Mouse (Mus musculus) forebrain, postnatal 0 days (tissue): ENCODE results near the gene Hoxb5. TPM values are rescaled to one million over a fixed set of nuclear protein-coding genes. Genes with fewer than 3 reads are reported as not detected.

Experiments
- ATAC-seq: fragments of 200-750 bp; cut with Nextera tagmentation; 2 replicates; pipeline ENCODE4 v1.8.0; 2017; ENCODE audit warnings: mild to moderate bottlenecking, moderate library complexity
- DNase-seq: peaks from one replicate; pipeline ENCODE4 v3.0.0-alpha.2; 2015
- H3K27ac ChIP-seq: fragments of 300-500 bp; sonication (generic); 2 replicates; pipeline ENCODE4 v1.5.1; 2014; ENCODE audit warnings: low read depth, mild to moderate bottlenecking, antibody characterized with exemption, low read length, moderate library complexity, mixed read lengths
- H3K27me3 ChIP-seq: fragments of 300-500 bp; sonication (generic); 2 replicates; pipeline ENCODE4 v1.6.1; 2014; ENCODE audit warnings: mild to moderate bottlenecking, low read length, mixed read lengths; ENCODE audit not compliant: insufficient read depth
- H3K36me3 ChIP-seq: fragments of 300-500 bp; sonication (generic); 2 replicates; pipeline ENCODE4 v1.6.1; 2014; ENCODE audit warnings: mild to moderate bottlenecking, moderate library complexity; ENCODE audit not compliant: insufficient read depth
- H3K4me1 ChIP-seq: fragments of 300-500 bp; sonication (generic); 2 replicates; pipeline ENCODE4 v1.6.1; 2014; ENCODE audit warnings: antibody characterized with exemption; ENCODE audit not compliant: insufficient read depth
- H3K4me2 ChIP-seq: fragments of 300-500 bp; sonication (generic); 2 replicates; pipeline ENCODE4 v1.6.1; 2014; ENCODE audit warnings: low read depth, mild to moderate bottlenecking, moderate library complexity
- H3K4me3 ChIP-seq: fragments of 300-500 bp; sonication (generic); 2 replicates; pipeline ENCODE4 v1.5.1; 2014; ENCODE audit warnings: low read depth, low read length, mixed read lengths
- H3K9ac ChIP-seq: fragments of 300-500 bp; sonication (generic); 2 replicates; pipeline ENCODE4 v1.6.1; 2014; ENCODE audit warnings: mild to moderate bottlenecking
- H3K9me3 ChIP-seq: fragments of 300-500 bp; sonication (generic); 2 replicates; pipeline ENCODE4 v1.6.1; 2016; ENCODE audit warnings: low read length
- CTCF ChIP-seq: sonication (generic); IDR thresholded peaks from 2 replicates; pipeline ENCODE4 v1.5.1; 2016; ENCODE audit warnings: antibody characterized with exemption, control low read depth, low read depth
- WGBS: fragments of 180-500 bp; shearing (Covaris S2); extraction: QIAGEN DNeasy Blood & Tissue Kit; methylation state at CpG from one replicate; pipeline ENCODE4 v1.1.7; 2014; 5-methylcytosine and 5-hydroxymethylcytosine counted together
- polyA plus RNA-seq: library from polyadenylated mRNA; unstranded; fragments of >200 nt; fragmentation: Nextera tagmentation; extraction: Ambion mirVana; gene quantifications from 2 replicates; pipeline ENCODE4 v1.2.1, GENCODE M21; 2015
- total RNA-seq: library from RNA; depleted of rRNA; stranded (reverse); fragments of >200 nt; gene quantifications from 2 replicates; pipeline ENCODE4 v1.2.3, GENCODE M21; 2014; rRNA removed

The Hoxb5 gene
- not detected in 2 replicates for total RNA-seq
- not detected in 2 replicates for polyA plus RNA-seq

DNA sequence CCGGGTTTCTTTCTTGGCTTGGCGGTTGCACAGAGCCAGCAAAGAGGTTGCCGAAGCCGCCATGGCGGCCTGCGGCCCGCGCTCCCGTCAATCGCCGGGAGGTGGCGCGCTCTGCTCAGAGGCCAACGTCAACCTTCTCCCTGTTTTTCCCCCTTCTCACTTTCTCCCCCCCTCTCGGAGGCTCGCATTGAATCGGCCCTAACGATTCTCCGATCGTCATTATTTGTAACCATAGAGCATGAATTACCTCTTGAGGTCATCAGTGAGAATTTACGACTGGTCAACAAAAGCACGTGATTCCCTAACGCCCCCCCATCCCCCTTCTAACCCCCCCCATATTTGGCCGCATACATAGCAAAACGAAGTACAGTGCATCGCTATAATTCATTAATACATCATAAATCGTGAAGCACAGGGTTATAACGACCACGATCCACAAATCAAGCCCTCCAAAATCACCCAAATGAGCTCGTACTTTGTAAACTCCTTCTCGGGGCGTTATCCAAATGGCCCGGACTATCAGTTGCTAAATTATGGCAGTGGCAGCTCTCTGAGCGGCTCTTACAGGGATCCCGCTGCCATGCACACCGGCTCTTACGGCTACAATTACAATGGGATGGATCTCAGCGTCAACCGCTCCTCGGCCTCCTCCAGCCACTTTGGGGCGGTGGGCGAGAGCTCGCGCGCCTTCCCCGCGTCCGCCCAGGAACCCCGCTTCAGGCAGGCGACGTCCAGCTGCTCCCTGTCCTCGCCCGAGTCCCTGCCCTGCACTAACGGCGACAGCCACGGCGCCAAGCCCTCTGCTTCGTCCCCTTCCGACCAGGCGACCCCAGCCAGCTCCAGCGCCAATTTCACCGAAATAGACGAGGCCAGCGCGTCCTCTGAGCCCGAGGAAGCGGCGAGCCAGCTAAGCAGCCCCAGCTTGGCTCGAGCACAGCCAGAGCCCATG lies at the start of gene Hoxb5:
Hoxb5 (plus strand) TSS at position 186 of the 949 bp plus-strand sequence.
- Histone ChIP-seq H3K27me3 (peaks cover 100% of the 10 kb centered on the region), H3K4me3 (no peak within 1 kb of the TSS), H3K27ac (no peak within 1 kb of the TSS), H3K9me3 (no peaks in the 10 kb centered on the region), H3K4me2 (no peak within 1 kb of the TSS), H3K9ac (no peak within 1 kb of the TSS), H3K4me1 (no peaks in the 10 kb centered on the region), H3K36me3 (no peaks in the 10 kb centered on the region)
- 2% methylated on average over 69 of the region's 69 CpGs for WGBS
- no peak; the same call in 1 of the 2 replicates for ATAC-seq
- peak; percentile 85 for TF ChIP-seq CTCF
- DNase-seq: peak; percentile 75

DNA sequence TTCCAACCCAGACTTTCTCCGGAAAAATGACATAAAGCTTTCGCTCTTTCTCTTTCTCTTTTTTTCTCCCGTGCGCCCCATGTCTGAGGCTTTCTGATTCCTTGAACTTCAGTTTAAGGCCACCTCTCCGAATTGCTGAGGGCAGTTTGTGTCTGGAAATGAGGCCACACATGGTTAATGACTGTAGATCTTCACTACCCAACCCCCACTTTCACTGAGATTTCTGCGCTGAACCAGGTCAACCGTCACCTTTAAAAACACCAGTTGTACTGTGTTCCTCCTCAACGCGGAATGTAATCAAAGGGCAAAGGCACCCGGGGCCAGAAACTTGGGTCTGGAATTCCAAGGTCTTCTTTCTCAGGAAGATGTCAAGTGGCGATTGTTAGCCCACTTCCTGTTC lies 48.9 kb upstream of the Hoxb5 start:
- Histone ChIP-seq H3K36me3 (no peaks in the 10 kb centered on the region), H3K27me3 (peaks cover 97% of the 10 kb centered on the region), H3K9ac (no peak overlapping the region), H3K9me3 (no peaks in the 10 kb centered on the region), H3K4me2 (no peak overlapping the region), H3K27ac (no peak overlapping the region), H3K4me3 (no peak overlapping the region), H3K4me1 (no peaks in the 10 kb centered on the region)
- DNase-seq (no peak), ATAC-seq (no peak)
- WGBS: 3% methylated on average over 11 of the region's 11 CpGs
- TF ChIP-seq CTCF: no peak

DNA sequence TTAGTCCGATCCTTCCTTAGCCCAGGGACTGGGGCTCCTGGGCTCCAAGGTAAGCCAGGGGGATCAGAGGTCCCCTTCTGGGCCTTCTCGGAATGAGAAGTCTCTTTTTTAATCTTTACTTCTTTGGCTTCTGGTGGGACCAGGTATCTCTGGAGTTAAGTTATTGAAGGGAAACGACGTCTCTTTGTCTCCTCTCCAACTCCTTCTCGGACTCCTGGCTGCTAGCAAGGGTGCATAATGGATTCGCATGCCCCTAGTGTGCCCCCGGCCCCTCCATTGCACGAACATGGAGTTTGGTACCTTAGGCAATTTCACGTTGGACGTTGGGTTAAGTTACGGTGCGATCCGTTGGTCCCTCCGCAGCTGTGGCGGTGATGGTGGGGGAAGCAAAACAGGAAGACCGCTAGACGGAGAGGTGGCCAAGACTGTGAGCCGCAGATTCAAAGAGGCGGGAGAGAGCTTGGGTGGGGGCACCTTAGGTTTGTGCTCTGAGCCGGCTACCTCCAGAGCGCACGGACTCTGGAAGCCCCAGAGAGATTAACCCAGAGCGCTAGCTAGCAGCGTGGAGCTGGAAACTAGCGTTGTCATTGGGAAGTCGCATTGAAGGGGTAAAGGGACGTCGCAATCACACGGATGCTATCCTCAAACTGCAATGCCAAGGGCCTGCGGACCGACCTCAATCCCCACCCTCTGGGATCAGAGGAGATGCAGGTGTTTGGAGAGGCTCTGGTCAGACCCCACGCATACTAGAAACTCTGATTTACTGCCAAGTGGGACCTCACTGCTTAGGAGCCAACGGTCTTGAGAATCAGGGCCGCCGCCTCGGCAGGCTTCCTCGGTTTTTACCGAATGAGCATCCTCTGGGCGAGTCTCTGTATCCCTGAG lies 47.8 kb upstream of the Hoxb5 start:
- peaks cover 97% of the 10 kb centered on the region for H3K27me3 ChIP-seq
- no peak overlapping the region for H3K4me2 ChIP-seq
- H3K4me3 ChIP-seq: no peak overlapping the region
- H3K36me3 ChIP-seq: no peaks in the 10 kb centered on the region
- no peak overlapping the region for H3K9ac ChIP-seq
- H3K27ac ChIP-seq: no peak overlapping the region
- DNase-seq: no peak
- 2% methylated on average over 39 of the region's 39 CpGs for WGBS
- no peaks in the 10 kb centered on the region for H3K4me1 ChIP-seq
- ATAC-seq: no peak
- TF ChIP-seq CTCF: no peak
- no peaks in the 10 kb centered on the region for H3K9me3 ChIP-seq

DNA sequence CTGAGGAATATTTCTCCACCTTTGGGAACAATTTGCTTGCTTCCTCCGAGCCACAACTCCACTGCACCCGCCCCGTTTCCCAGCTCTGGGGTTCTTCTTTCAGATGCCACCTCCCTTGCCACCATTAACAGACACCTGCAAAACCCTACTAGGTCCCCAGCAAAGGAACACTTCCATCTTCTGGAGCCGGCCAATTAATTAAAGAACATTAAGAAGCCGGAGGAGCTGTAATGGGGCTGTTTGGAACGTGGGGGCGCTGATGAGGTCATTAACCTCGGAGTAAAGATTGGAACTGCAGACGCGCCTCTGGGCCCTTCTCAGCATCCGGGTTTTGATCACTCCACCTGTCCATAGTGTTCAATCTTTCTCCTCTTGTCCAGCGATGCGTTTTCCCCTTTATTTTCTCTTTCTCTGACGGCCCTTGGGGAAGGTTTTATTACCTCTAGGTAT lies 47.1 kb upstream of the Hoxb5 start:
- Histone ChIP-seq H3K4me2 (no peak overlapping the region), H3K27ac (no peak overlapping the region), H3K27me3 (peaks cover 97% of the 10 kb centered on the region), H3K4me3 (no peak overlapping the region), H3K36me3 (no peaks in the 10 kb centered on the region), H3K4me1 (no peaks in the 10 kb centered on the region), H3K9ac (no peak overlapping the region), H3K9me3 (no peaks in the 10 kb centered on the region)
- WGBS: 1% methylated on average over 14 of the region's 14 CpGs
- DNase-seq (no peak), ATAC-seq (no peak)
- no peak for TF ChIP-seq CTCF

DNA sequence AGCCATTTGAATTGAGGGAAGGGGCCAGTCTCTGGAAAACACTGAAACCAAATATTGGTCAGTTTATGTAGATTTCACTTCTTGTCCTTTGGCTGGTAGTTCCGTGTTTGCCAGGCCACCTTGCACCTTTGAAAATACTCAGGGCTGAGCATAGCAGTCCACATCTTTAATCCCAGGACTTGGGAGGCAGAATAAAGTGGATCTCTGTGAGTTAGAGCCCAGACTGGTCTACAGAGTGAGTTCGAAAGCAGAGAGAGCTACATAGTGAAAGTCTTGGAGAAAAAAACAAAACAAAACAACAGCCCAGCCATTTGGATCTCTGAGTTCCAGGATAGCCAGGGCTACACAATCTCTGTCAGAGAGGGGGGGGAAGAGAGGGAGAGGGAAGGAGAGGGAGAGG lies 46.0 kb upstream of the Hoxb5 start:
- ATAC-seq: no peak
- TF ChIP-seq CTCF: no peak
- Histone ChIP-seq H3K4me2 (no peak overlapping the region), H3K9me3 (no peaks in the 10 kb centered on the region), H3K27ac (no peak overlapping the region), H3K36me3 (no peaks in the 10 kb centered on the region), H3K4me1 (no peaks in the 10 kb centered on the region), H3K4me3 (no peak overlapping the region), H3K9ac (no peak overlapping the region), H3K27me3 (peaks cover 98% of the 10 kb centered on the region)
- 24% methylated on average over 2 of the region's 2 CpGs for WGBS
- no peak for DNase-seq

DNA sequence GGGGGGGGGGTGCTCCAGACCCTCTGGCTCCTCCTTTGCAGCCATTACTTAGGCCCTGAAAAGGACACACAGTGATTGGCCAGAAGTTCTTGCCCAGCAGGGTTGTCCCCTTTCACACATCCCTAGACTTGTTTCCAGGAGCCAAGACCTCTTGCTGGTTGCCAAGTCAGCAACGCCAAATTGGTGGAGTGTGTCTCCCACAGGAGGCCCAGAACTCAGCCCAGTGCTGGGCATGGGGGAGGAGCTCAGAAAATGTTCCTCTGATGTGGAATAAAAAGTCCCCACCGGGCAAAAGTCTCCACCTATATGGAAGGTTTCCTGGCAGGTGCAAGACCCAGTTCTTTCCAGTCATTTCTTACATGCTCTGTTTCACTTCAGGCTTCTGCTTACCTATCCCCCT lies 44.1 kb upstream of the Hoxb5 start:
- Histone ChIP-seq H3K4me3 (no peak overlapping the region), H3K4me2 (no peak overlapping the region), H3K27me3 (peaks cover 98% of the 10 kb centered on the region), H3K9me3 (no peaks in the 10 kb centered on the region), H3K9ac (no peak overlapping the region), H3K36me3 (no peaks in the 10 kb centered on the region), H3K27ac (no peak overlapping the region), H3K4me1 (no peaks in the 10 kb centered on the region)
- no peak for TF ChIP-seq CTCF
- no peak for ATAC-seq
- WGBS: 3% methylated on average over 2 of the region's 2 CpGs
- no peak for DNase-seq
